In the genomic region with DNA sequence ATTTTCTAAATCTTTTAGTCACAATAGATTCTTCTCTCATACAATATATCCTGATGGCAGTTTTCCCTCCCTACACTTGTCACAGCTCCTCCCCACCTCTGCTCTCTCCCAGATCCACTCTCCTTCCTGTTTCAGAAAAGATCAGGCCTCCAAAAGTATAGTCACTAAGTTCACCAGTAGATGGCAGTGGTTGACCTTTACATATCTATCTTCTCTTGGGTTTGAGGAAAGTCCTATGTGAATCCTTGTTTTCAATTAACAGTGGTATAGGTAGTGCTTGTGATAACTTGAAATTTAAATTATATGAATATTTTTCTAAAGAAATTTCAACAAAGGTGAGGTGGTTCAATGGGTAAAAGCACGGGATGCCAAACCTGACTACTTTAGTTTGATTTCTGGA, we compare ENCODE assay signal across 9 mouse cellular contexts. TPM values are rescaled to one million over a fixed set of nuclear protein-coding genes. Genes with fewer than 3 reads are reported as not detected.
DNase-seq lines count a peak whose midpoint lies in the region; ATAC-seq lines count a peak whose summit lies in the region.
"Had no signal": no experiment of that assay in that cellular context is flagged by ENCODE, and none has a peak within 500 bp of the region (broad histone marks: within the 10 kb centered on the region; RNA-seq: fewer than 3 reads in every experiment).

No protein-coding gene starts in this region.

- ATAC-seq in forebrain, embryonic 11.5 days (replicated peaks; ENCODE audit: low FRiP score), result peak; percentile 56
- ATAC-seq in neural tube, embryonic 11.5 days (ENCODE audit: insufficient read depth, low FRiP score, low TSS enrichment), result no peak; the same call in 1 of the 2 replicates
- peak; percentile 13; the same call in 1 of the 2 replicates for ATAC-seq in forebrain, embryonic 15.5 days (replicated peaks)
- ATAC-seq in megakaryocyte-erythroid progenitor cell, adult 5-6 weeks (replicated peaks; ENCODE audit: low FRiP score, low TSS enrichment, poor library complexity, severe bottlenecking), result peak; percentile 65; the same call in 1 of the 2 replicates

- H3K27ac ChIP-seq in forebrain, embryonic 11.5 days (ENCODE audit: low read depth, low read length), result no peak overlapping the region
- no peak overlapping the region for H3K27ac ChIP-seq in forebrain, embryonic 10.5 days
- H3K27ac ChIP-seq in neural tube, embryonic 11.5 days (ENCODE audit: low read depth, low read length), result no peak overlapping the region
- H3K27ac ChIP-seq in forebrain, embryonic 15.5 days (replicated peaks), result no peak overlapping the region

- no peaks in the 10 kb centered on the region for H3K9me3 ChIP-seq in forebrain, embryonic 11.5 days (ENCODE audit: control insufficient read depth, low read length)
- H3K9me3 ChIP-seq in forebrain, embryonic 10.5 days, result no peaks in the 10 kb centered on the region
- H3K9me3 ChIP-seq in neural tube, embryonic 11.5 days (ENCODE audit: control insufficient read depth, low read length), result no peaks in the 10 kb centered on the region
- no peaks in the 10 kb centered on the region for H3K9me3 ChIP-seq in forebrain, embryonic 15.5 days

- H3K4me1 ChIP-seq in forebrain, embryonic 11.5 days (replicated peaks; ENCODE audit: control insufficient read depth, insufficient read depth, low read length), result no peaks in the 10 kb centered on the region
- H3K4me1 ChIP-seq in forebrain, embryonic 10.5 days, result no peaks in the 10 kb centered on the region
- H3K4me1 ChIP-seq in neural tube, embryonic 11.5 days (ENCODE audit: control insufficient read depth, insufficient read depth, low read length), result no peaks in the 10 kb centered on the region
- H3K4me1 ChIP-seq in forebrain, embryonic 15.5 days, result no peaks in the 10 kb centered on the region

- 86% methylated on average over 1 of the region's 1 CpGs for WGBS in forebrain, embryonic 11.5 days
- WGBS in forebrain, embryonic 10.5 days, result 78% methylated on average over 1 of the region's 1 CpGs
- 72% methylated on average over 1 of the region's 1 CpGs for WGBS in neural tube, embryonic 11.5 days
- 84% methylated on average over 1 of the region's 1 CpGs for WGBS in forebrain, embryonic 15.5 days

- no peak overlapping the region for H3K4me3 ChIP-seq in forebrain, embryonic 11.5 days (ENCODE audit: low read depth, low read length)
- H3K4me3 ChIP-seq in forebrain, embryonic 10.5 days, result no peak overlapping the region
- no peak overlapping the region for H3K4me3 ChIP-seq in neural tube, embryonic 11.5 days (ENCODE audit: low read depth, low read length)
- no peak overlapping the region for H3K4me3 ChIP-seq in forebrain, embryonic 15.5 days

- no peak overlapping the region for H3K9ac ChIP-seq in forebrain, embryonic 11.5 days (ENCODE audit: low read length)
- H3K9ac ChIP-seq in neural tube, embryonic 11.5 days (ENCODE audit: low read length), result no peak overlapping the region
- H3K9ac ChIP-seq in forebrain, embryonic 15.5 days (replicated peaks), result no peak overlapping the region

- H3K4me2 ChIP-seq in forebrain, embryonic 11.5 days (ENCODE audit: low read depth, low read length, severe bottlenecking), result no peak overlapping the region
- no peak overlapping the region for H3K4me2 ChIP-seq in neural tube, embryonic 11.5 days (ENCODE audit: low read depth)
- H3K4me2 ChIP-seq in forebrain, embryonic 15.5 days (replicated peaks), result no peak overlapping the region

- no peak for DNase-seq in forebrain, embryonic 11.5 days (ENCODE audit: low spot score)
- no peak for DNase-seq in forebrain, embryonic 10.5 days (ENCODE audit: extremely low spot score, low spot score)
- DNase-seq in neural tube, embryonic 11.5 days (ENCODE audit: low spot score), result peak; percentile 14
- DNase-seq in neural tube, embryonic 10.5 days (ENCODE audit: extremely low spot score, low spot score), result no peak
- DNase-seq in testis, postnatal 14 days (ENCODE audit: low spot score), result no peak
- DNase-seq in adrenal gland, postnatal 25 days, result no peak

- H3K27me3 ChIP-seq in forebrain, embryonic 11.5 days (ENCODE audit: control insufficient read depth, insufficient read depth, low read length), result no peaks in the 10 kb centered on the region
- H3K27me3 ChIP-seq in forebrain, embryonic 10.5 days (ENCODE audit: poor library complexity, severe bottlenecking), result no peaks in the 10 kb centered on the region
- H3K27me3 ChIP-seq in neural tube, embryonic 11.5 days (ENCODE audit: control insufficient read depth, insufficient read depth, low read length), result no peaks in the 10 kb centered on the region
- H3K27me3 ChIP-seq in forebrain, embryonic 15.5 days, result no peaks in the 10 kb centered on the region

- no peaks in the 10 kb centered on the region for H3K36me3 ChIP-seq in forebrain, embryonic 11.5 days (ENCODE audit: control insufficient read depth, insufficient read depth, low read length)
- H3K36me3 ChIP-seq in forebrain, embryonic 10.5 days (replicated peaks), result no peaks in the 10 kb centered on the region
- no peaks in the 10 kb centered on the region for H3K36me3 ChIP-seq in neural tube, embryonic 11.5 days (ENCODE audit: control insufficient read depth, insufficient read depth, low read length)
- H3K36me3 ChIP-seq in forebrain, embryonic 15.5 days, result no peaks in the 10 kb centered on the region

RNA-seq across cellular contexts. Expression of a gene that starts 29.7 kb away (rescaled TPM):
- polyA plus RNA-seq in forebrain, embryonic 11.5 days (2014; fragmentation: Nextera tagmentation; extraction: Ambion mirVana), result not detected in 2 replicates
- 0.11 TPM in 1 of 2 replicates, not detected in the other for polyA plus RNA-seq in forebrain, embryonic 10.5 days (2016; fragmentation: Nextera tagmentation; extraction: Ambion mirVana)
- polyA plus RNA-seq in neural tube, embryonic 11.5 days (2014; fragmentation: Nextera tagmentation; extraction: Ambion mirVana), result not detected in 2 replicates
- polyA plus RNA-seq in forebrain, embryonic 15.5 days (2015; fragmentation: Nextera tagmentation; extraction: Ambion mirVana), result not detected in 2 replicates
- total RNA-seq in megakaryocyte-erythroid progenitor cell, adult 5-6 weeks (2014; fragmentation: Nextera tagmentation), result not detected in 2 replicates
- total RNA-seq in megakaryocyte-erythroid progenitor cell, adult 5-6 weeks (2017), result not detected in 2 replicates
- total RNA-seq in adrenal gland, postnatal 25 days (2021), result not detected in 2 replicates
- total RNA-seq: hematopoietic stem cell, adult 5-6 weeks had no signal
